Mouse (Mus musculus): ENCODE data around the gene Ror1.

DNA sequence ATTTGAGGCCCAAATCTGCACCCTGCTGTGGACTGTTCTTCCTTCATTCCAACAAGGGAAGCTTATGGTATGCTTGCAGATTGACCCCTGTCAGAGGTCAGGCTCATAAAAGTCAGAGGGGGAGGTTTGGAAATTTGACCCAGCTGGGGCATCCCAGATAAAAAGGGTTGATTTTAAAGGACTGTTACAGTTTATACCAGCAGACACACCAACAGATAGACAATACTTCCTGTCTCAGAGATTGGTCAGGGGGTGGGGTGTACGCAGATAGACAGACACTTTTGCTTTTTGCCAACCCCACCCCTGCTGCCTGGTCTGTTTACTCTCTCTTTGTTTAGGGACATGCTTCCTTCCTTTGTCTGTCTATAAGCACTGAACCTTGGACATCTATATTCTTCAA is 127.9 kb downstream of the Ror1 start:
- TF ChIP-seq ZC3H11A (IDR thresholded peaks at IDR 0.05; ENCODE audit: borderline replicate concordance, low read depth, low read length), result no peak
- TF ChIP-seq HCFC1 (IDR thresholded peaks at IDR 0.05; ENCODE audit: borderline replicate concordance, insufficient read depth, low read length), result no peak
- no peak for TF ChIP-seq ZNF384 (IDR thresholded peaks at IDR 0.05; ENCODE audit: low read depth, low read length)
- TF ChIP-seq CHD2 (IDR thresholded peaks at IDR 0.05; ENCODE audit: low read depth, low read length), result no peak
- no peak for TF ChIP-seq MAFK (IDR thresholded peaks at IDR 0.05; ENCODE audit: insufficient read depth, low read depth, low read length)
